Mouse (Mus musculus) WW6 (cell line): ENCODE results near the gene Nmb.

Source experiments
- DNase-seq: peaks from one replicate; pipeline ENCODE4 v3.0.0-alpha.2; 2013; ENCODE audit warnings: low read depth, low spot score

Nmb gene

GRCm38 (mm10) chr7:80900944-80901501 lies 3.9 kb downstream of the Nmb start, which contains the start of gene Wdr73:
Gene Wdr73 (minus strand): TSS chr7:80901269.
- peak; percentile 78 for DNase-seq

DNA sequence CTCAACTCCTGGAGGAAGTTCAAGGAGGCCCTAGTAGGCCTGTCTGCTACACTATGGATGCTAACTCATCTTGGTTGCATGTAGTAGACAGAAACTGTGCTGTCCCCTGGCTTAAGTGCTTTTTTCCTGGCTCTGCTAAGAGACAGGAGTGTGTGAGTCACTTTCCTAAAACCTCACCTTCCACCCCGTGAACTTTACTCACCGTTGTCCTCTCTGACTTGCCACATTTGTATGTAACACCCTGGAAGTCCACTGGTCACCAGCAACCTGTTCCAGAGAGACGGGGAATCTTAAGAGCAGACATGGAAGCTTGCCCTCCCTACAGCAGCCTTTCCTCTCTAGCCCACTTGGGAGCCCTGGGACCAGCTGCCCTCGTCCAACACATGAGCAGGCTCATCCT lies 7.2 kb downstream of the Nmb start:
- no peak for DNase-seq

DNA sequence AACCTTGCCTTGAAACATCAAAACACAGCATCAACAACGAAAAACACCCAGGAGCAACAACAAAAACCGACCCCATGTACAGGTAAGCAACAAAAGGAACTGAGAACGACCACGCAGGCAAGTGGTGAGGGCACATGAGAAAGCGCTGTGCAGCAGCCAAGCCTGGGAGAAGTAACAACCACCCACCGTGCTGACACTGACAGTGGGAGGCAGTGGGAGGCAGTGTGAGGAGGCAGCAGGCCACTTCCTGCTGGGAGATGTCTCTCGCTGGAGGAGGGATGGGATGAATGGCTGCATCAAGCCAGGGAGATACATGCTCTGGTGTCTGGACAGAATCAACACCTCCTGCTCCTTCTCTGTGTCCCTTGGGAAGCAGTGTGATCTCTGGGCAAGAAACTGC lies 7.7 kb downstream of the Nmb start:
- DNase-seq: no peak

DNA sequence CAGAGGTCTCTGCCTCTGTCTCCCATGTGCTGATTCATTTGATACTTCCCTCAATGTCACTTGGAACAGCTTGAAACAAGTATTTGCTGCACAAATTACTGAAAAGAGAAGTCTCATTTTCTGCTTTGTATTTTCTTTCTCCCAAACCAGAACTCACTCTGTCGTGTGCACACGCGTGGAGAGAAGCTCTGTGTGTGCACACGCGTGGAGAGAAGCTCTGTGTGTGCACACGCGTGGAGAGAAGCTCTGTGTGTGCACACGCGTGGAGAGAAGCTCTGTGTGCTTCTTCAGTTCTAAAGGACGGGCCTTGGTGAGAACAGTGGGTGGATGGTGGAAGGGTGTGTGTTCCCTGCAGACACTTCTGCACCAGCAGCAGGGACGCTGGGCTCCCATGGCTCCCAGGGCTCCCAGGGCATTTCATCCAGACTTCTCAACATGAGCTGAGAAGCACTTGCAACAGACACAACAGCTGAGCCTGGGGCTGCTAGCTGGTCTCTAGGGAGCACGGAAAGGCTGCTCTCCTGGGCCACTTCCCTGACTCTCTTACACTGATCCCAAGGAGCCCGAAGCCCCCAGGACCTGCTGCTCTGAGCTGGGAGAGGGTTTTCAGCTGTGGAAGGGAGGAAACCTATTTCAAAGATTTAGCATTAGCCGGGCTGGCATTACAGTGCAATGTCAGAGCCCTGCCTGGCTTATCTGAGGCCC lies 9.9 kb downstream of the Nmb start:
- DNase-seq: no peak

DNA sequence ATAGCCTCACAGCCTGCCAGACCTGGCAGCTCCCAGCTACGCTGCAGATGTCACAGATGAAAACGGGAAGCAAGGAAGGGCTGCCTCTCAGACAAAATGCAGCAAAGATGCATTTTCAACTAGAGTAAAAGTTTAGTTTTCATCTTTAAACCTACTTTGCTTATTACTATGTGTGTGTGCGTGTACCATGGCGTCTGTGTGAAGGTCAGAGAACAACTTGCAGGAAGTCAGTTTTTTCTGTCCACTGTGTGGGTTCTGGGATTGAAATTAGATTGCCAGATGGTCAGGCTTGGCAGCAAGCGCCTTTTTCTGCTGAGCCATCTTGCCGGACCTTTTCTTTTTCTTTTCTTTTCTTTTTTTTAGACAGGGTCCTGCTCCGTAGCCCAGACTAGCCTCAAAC lies 10.7 kb downstream of the Nmb start:
- DNase-seq: no peak

GRCm38 (mm10) chr7:80893753-80894129 lies 11.1 kb downstream of the Nmb start:
- no peak for DNase-seq

- DNase-seq: no peak
These were observed 11.7 kb downstream of the Nmb start for GRCm38 (mm10) chr7:80893086-80893752.

GRCm38 (mm10) chr7:80889841-80890241 lies 15.0 kb downstream of the Nmb start:
- no peak for DNase-seq

- no peak for DNase-seq
These were observed 15.8 kb downstream of the Nmb start for GRCm38 (mm10) chr7:80889021-80889511.

- no peak for DNase-seq
These were observed 16.3 kb downstream of the Nmb start for GRCm38 (mm10) chr7:80888595-80888994.

GRCm38 (mm10) chr7:80885666-80886065 lies 19.2 kb downstream of the Nmb start:
- no peak for DNase-seq

DNA sequence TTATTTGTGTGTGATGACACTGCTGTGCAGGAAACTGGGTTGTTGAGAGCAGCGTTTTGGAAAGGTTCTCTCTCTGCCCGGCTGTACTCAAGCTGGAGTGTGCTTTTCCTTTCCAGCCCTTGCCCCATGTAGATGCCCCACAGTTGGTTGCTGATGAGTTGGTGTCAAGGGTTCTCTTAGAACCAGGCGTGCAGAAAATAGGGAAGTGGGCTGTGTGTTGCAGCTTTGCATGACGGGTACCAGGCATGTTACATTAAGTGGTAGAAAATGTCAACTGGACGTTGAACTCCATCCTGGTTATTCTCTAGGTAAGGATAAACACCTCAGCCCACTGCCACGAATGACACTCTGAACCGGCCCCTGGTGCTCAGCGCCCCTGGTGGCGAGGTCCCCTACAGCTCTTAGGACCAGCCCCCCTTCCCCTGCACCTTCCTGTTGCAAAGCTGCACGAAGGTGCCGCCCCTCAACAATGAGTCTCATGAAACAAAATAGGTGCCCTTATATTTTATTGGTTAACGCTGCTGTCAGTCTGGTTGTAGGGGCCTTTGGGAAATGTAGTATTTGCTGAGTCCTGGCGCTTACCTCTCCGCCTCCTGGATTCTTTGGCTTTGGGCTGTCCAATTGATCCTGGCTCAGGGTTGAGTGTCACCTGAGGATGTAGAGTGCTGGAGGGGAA lies 21.9 kb downstream of the Nmb start:
- DNase-seq: peak; percentile 87

DNA sequence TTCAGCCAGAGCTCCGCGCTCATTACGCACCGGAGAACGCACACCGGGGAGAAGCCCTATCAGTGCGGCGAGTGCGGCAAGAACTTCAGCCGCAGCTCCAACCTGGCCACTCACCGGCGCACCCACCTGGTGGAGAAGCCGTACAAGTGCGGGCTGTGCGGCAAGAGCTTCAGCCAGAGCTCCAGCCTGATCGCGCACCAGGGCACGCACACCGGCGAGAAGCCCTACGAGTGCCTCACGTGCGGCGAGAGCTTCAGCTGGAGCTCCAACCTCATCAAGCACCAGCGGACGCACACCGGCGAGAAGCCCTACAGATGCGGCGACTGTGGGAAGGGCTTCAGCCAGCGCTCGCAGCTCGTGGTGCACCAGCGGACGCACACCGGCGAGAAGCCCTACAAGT lies 29.1 kb downstream of the Nmb start:
- no peak for DNase-seq

DNA sequence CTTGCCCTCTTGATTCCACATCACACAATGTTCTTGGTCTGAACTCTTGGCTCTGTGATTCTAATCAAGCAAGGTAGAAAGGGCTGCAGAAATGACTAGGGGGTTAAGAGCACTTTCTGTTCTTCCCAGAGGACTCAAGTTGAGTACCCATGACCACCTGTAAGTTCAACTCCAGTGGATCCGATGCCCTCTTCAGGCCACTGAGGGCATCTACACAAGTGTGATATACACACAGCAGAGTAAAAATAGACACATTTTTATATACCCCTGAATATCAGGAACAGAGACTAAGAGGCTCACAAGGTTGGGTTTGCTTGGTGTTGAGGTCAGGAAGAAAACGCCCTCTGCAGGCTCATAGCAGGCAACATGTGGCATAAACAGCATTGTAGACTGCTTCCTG lies 31.2 kb downstream of the Nmb start:
- no peak for DNase-seq

GRCm38 (mm10) chr7:80873038-80873437 lies 31.8 kb downstream of the Nmb start:
- no peak for DNase-seq

GRCm38 (mm10) chr7:80868686-80869085 lies 36.2 kb downstream of the Nmb start:
- DNase-seq: no peak

DNA sequence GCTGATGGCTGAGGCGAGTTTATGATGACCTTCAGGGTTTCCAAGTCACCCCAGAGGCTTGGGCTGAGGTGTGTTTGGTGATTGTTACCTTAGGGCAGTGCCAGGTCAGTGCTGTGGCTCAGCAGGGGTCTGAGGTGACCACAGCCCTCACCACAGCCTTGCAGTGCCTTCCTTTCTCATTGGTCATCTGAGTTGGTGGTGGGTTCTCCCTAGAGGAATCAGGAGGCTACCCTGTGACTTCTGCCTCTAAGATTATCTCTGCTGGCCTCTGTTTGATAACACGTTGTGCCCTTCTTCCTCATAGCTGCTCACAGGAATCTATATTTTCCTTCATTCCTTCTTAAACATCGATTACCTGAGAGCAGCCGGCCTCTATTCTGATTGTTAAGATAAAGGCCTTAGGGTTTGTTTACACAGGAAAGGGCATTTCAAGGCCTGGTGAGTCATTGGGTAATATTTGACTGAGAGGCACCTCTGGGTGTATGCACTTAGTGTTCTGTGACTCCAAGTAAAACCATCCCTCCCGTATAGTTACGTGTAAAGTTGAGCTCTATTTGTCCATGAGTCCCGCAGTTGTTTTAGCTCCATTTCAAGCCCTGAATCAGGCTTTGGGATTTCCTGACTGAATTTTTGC lies 38.2 kb downstream of the Nmb start:
- no peak for DNase-seq

- no peak for DNase-seq
These were observed 39.4 kb downstream of the Nmb start for GRCm38 (mm10) chr7:80865521-80865920.

DNA sequence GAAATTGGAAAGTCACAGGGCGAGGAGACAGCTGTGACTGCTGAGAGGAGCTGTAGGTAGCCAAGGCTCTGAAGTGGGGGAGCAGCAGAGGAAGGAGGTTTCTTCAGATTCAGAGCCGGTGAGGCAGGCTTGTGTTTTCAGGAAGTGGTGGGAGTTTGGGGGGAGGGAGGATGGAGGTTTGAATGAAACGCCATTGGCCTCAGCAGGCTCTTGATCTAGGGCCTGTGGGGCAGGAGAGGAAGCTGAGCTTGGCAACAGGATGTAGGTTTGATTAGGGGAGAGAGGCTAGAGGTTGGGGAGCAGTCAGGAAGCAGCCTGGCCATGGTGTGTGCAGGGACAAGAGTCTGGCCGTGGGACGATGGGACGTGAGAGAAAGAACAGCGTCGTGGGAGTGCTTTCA lies 40.0 kb downstream of the Nmb start:
- DNase-seq: no peak

- no peak for DNase-seq
These were observed 40.7 kb downstream of the Nmb start for GRCm38 (mm10) chr7:80864151-80864550.

GRCm38 (mm10) chr7:80863520-80863919 lies 41.4 kb downstream of the Nmb start:
- no peak for DNase-seq

- no peak for DNase-seq
These were observed 42.4 kb downstream of the Nmb start for GRCm38 (mm10) chr7:80862475-80862874.
